Mouse (Mus musculus) midbrain, embryonic 10.5 days (tissue): ENCODE results near the gene Zranb3. TPM values are rescaled to one million over a fixed set of nuclear protein-coding genes. Genes with fewer than 3 reads are reported as not detected.

Source experiments
- polyA plus RNA-seq: library from polyadenylated mRNA; unstranded; fragments of >200 nt; fragmentation: Nextera tagmentation; extraction: Ambion mirVana; gene quantifications from 2 replicates; pipeline ENCODE4 v1.2.1, GENCODE M21; 2016

The Zranb3 gene
- polyA plus RNA-seq, 1 experiment from 2014 or later = 16.3 TPM

Other genes with a start within 250 kb of the Zranb3 start
- 0.11 and 0.12 TPM in 2 replicates for gene Map3k19, start 248.0 kb downstream of the Zranb3 start, polyA plus RNA-seq
- 15.8 and 18.4 TPM in 2 replicates for gene Rab3gap1, start 234.3 kb downstream of the Zranb3 start, polyA plus RNA-seq
- 72.2 and 82.9 TPM in 2 replicates for gene R3hdm1, start 254 bp upstream of the Zranb3 start, polyA plus RNA-seq
- 63.4 and 64.7 TPM in 2 replicates for gene Ubxn4, start 140.9 kb upstream of the Zranb3 start, polyA plus RNA-seq
- 0.19 and 0.21 TPM in 2 replicates for gene Lct, start 225.3 kb upstream of the Zranb3 start, polyA plus RNA-seq